Mouse (Mus musculus) C2C12 (cell line): Measurements from ENCODE around the gene Tspan5.

ENCODE experiments used
- CEBPB ChIP-seq: IDR thresholded peaks from one replicate; pipeline ENCODE4 v1.6.1; 2011; ENCODE audit warnings: low read depth, mild to moderate bottlenecking, control low read depth, moderate library complexity
- CTCF ChIP-seq: IDR thresholded peaks from one replicate; pipeline ENCODE4 v1.5.1; 2011; ENCODE audit not compliant: control insufficient read depth, insufficient read depth, insufficient read length
- USF1 ChIP-seq: IDR thresholded peaks from one replicate; pipeline ENCODE4 v1.6.1; 2011; ENCODE audit warnings: low read depth, mild to moderate bottlenecking, control low read depth, moderate library complexity

DNA sequence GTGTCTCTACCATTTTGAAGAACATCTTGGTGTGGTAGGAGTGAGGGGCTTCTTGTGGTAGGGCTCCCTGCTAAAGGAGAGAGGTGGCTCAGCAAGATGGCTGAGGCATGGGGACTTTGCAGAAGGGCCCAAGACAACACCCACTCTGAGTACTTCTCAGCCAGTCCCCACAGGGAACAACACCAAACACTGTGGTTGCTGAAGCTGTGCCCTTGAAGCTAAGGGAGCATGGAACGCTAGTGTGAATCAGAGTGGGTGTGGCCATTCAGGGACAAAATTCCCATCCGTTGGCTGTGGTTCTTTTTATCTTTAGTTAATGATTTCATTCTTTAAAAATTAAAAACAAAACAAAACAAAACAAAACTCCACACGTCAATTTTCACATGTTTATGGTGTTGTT is 22.8 kb downstream of the Tspan5 start:
- TF ChIP-seq CEBPB: no peak
- TF ChIP-seq CTCF: no peak
- TF ChIP-seq USF1: no peak
